Mouse (Mus musculus): ENCODE measurements around the gene Dok3. TPM values are rescaled to one million over a fixed set of nuclear protein-coding genes. Genes with fewer than 3 reads are reported as not detected.

Dok3 gene
- polyA plus RNA-seq, 1 experiment from 2014 or later = 4.2 TPM

DNA sequence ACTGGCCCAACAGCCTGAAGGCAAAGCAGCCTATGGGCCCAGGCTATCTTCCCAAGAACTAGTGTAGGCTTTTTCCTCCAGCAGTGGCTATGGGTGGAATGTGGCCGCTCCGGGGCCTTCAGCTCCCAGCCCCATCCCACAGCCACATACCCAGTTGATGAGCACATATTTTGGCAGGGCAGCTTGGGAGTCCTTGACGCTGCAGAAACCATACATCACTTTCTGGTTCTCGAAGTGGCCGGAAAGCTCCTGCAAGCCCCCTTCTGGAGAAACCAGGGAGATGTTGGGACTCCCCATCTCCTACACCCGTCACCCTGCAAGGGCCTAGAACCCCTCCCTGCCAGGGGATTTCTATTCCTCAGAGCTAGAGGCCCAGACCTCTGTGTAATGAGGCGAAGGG lies 46.6 kb downstream of the Dok3 start:
- Histone ChIP-seq H3K27me3 (no peaks in the 10 kb centered on the region), H3K9me3 (no peaks in the 10 kb centered on the region), H3K4me2 (peak overlapping the region; percentile 100), H3K4me3 (peak overlapping the region; percentile 99), H3K36me3 (peaks cover 55% of the 10 kb centered on the region), H3K9ac (peak overlapping the region; percentile 100; the same call in 1 of the 2 replicates), H3K4me1 (replicated peaks) (peaks cover 53% of the 10 kb centered on the region), H3K27ac (replicated peaks) (peak overlapping the region; percentile 99; the same call in 1 of the 2 replicates)
- 80% methylated on average over 7 of the region's 7 CpGs for WGBS
- ATAC-seq (ENCODE audit: low read depth) = no peak

DNA sequence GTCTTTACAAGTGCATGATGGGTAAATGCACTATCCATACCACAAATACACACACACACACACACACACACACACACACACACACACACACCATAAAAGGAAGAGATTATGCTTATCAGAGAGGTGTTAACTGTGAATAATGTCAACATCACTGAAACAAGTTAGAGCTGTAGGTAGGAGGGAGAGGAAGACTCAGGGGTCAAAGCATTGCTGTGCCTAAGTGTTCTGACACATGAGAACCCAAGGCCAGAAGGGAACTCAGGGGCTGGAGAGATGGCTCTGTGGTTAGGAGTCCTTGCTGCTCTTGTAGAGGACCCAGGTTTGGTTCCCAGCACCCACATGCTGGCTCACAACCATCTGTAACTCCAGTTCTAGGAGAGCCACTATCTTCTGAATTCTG lies 49.2 kb downstream of the Dok3 start:
- H3K4me3 ChIP-seq = no peak overlapping the region
- H3K27me3 ChIP-seq = no peaks in the 10 kb centered on the region
- H3K9ac ChIP-seq = 0 out of 2 replicates have a peak overlapping the region, but pooled peaks have one; percentile 12
- H3K4me2 ChIP-seq = no peak overlapping the region
- peaks cover 56% of the 10 kb centered on the region for H3K4me1 ChIP-seq (replicated peaks)
- no peak overlapping the region for H3K27ac ChIP-seq (replicated peaks)
- H3K36me3 ChIP-seq = peaks cover 81% of the 10 kb centered on the region
- ATAC-seq (ENCODE audit: low read depth) = no peak
- H3K9me3 ChIP-seq = no peaks in the 10 kb centered on the region

DNA sequence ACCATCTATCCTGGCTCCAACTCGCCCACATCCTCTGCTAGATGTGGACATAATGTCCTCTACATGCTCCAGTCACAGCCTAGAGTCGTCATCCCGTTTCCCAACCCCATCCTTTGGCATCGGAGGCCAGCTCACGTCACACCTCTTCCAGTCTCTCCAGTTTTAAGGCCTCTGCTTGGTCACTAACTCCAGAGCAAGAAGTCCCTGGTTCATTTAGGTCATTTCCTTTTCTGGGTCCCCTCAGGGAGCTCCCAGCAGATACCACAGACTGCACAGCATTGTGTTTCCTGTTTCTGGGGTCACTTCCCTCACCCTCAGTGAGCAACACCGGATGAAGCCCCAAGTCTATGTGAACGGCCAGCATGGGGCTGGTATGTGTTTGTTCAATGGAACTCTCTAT lies 50.1 kb downstream of the Dok3 start:
- Histone ChIP-seq H3K4me2 (no peak overlapping the region), H3K4me1 (replicated peaks) (peaks cover 56% of the 10 kb centered on the region), H3K4me3 (no peak overlapping the region), H3K36me3 (peaks cover 90% of the 10 kb centered on the region), H3K27me3 (no peaks in the 10 kb centered on the region), H3K9me3 (no peaks in the 10 kb centered on the region), H3K9ac (no peak overlapping the region), H3K27ac (replicated peaks) (0 out of 2 replicates have a peak overlapping the region, but pooled peaks have one; percentile 3)
- WGBS = 82% methylated on average over 7 of the region's 7 CpGs
- ATAC-seq (ENCODE audit: low read depth) = no peak

DNA sequence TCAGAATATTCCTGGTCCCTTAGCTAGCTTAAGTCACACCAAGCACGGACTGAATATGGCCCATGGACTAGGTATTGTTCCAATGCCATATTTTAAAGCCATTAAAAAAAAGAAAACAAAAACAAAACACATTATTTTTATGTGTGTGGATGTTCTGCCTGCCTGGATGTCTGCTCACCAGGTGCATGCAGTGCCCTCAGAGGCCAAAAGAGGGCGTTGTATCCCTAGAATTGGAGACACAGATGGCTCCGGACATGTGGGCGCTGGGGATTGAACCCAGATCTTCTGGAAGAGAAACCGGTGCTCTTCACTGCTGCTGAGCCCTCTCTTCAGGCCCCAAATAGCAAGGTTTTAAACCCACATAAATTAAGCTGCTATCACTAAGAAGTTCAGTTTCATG lies 51.1 kb downstream of the Dok3 start:
- Histone ChIP-seq H3K9ac (no peak overlapping the region), H3K27me3 (no peaks in the 10 kb centered on the region), H3K27ac (replicated peaks) (no peak overlapping the region), H3K9me3 (no peaks in the 10 kb centered on the region), H3K4me3 (no peak overlapping the region), H3K4me2 (no peak overlapping the region), H3K36me3 (peaks cover 99% of the 10 kb centered on the region), H3K4me1 (replicated peaks) (peaks cover 56% of the 10 kb centered on the region)
- WGBS = 51% methylated on average over 5 of the region's 5 CpGs
- no peak for ATAC-seq (ENCODE audit: low read depth)

DNA sequence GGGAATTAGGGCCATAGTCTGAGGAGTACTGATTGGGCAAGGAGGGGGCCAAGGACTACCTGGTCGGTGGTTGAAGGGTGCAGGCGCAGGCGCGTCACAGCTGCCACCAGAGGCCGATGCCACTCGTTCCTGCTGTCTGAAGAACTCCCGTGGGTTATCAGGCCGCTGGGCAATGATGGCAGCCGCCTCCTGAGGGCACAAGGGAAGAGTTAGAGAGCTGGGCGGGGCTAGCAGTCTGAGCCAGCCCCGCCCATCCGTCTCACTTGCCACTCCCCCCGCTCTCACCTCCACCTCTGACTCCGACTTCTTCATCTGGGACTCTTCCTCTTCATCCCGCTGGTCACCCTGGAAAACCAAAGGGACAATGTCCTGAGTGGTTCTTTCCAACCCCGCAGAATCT lies 51.6 kb downstream of the Dok3 start:
- ATAC-seq (ENCODE audit: low read depth) = no peak
- Histone ChIP-seq H3K36me3 (peaks cover 95% of the 10 kb centered on the region), H3K9me3 (no peaks in the 10 kb centered on the region), H3K4me2 (no peak overlapping the region), H3K27ac (replicated peaks) (no peak overlapping the region), H3K27me3 (no peaks in the 10 kb centered on the region), H3K4me1 (replicated peaks) (peaks cover 56% of the 10 kb centered on the region), H3K4me3 (no peak overlapping the region), H3K9ac (no peak overlapping the region)
- 63% methylated on average over 16 of the region's 16 CpGs for WGBS

DNA sequence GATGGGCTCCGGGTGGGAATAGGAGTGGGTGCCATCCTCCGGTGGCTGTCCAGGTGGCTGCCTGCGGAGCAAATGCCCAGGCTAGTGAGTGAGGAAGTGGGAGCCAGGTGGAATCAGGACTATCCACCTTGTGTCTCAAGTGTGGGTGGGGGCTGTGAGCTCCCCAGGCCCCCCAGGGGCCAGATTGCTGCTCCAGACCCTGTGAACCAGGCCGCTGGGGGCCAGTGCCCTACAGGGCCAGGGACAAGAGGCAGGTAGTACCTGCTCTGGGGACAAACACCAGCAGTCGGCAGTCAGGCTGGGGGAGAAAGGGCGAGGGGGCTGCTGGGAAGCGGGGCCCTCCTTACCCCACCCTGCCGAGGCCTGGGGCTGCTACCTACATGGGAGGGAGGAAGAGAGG lies 52.8 kb downstream of the Dok3 start:
- H3K36me3 ChIP-seq = peaks cover 82% of the 10 kb centered on the region
- WGBS = 91% methylated on average over 8 of the region's 8 CpGs

DNA sequence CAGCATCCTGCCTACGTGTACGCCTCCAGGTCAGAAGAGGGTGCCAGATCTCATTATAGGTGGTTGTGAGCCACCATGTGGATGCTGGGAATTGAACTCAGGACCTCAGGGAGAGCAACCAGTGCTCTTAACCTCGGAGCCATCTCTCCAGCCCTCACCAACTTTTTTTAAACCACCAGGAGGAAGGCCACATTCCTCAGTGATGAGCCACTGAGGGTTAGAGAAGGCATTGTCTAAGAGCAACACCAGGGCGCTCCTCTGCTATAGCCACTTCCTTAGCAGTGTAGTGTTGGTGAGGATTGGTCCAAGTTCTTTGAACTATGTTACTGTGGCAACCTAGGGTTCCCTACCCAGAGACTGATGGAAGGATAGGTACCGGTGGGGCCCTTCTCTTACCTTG lies 53.3 kb downstream of the Dok3 start:
- Histone ChIP-seq H3K36me3 (peaks cover 77% of the 10 kb centered on the region), H3K9me3 (no peaks in the 10 kb centered on the region), H3K9ac (peak overlapping the region; percentile 45; the same call in 1 of the 2 replicates), H3K4me3 (no peak overlapping the region), H3K27ac (replicated peaks) (0 out of 2 replicates have a peak overlapping the region, but pooled peaks have one; percentile 42), H3K4me2 (no peak overlapping the region), H3K27me3 (no peaks in the 10 kb centered on the region), H3K4me1 (replicated peaks) (peaks cover 62% of the 10 kb centered on the region)
- ATAC-seq (ENCODE audit: low read depth) = no peak
- 88% methylated on average over 5 of the region's 5 CpGs for WGBS

More for the DNA sequence above, 52.8 kb downstream of the Dok3 start:
- H3K27me3 ChIP-seq = no peaks in the 10 kb centered on the region
- H3K4me3 ChIP-seq = no peak overlapping the region
- no peak overlapping the region for H3K27ac ChIP-seq (replicated peaks)
- H3K9me3 ChIP-seq = no peaks in the 10 kb centered on the region
- no peak overlapping the region for H3K4me2 ChIP-seq
- no peak for ATAC-seq (ENCODE audit: low read depth)
- H3K9ac ChIP-seq = peak overlapping the region; percentile 45; the same call in 1 of the 2 replicates
- peaks cover 57% of the 10 kb centered on the region for H3K4me1 ChIP-seq (replicated peaks)

DNA sequence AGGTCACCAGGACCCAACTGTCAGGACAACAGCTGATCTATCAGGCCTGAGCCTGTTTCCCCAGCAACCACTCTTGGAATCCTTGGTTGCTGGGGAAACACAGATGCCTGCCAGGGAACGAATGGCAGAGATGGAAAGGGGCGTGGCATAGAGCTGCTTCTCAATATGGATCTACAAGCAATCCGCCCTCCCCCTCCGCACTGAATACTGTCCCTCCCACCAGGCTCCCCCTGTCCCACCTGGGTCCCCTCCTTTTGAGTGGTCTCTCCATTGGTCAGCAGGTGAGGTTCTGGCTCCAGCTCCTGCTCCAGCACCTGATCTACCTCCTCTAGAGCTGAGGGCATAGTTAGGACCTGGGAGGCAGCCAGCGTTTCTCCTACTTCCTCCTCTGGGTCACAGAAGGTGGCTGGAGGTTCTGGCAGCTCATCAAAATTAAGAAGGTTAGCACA lies 54.5 kb downstream of the Dok3 start:
- Histone ChIP-seq H3K9ac (peak overlapping the region; percentile 45; the same call in 1 of the 2 replicates), H3K36me3 (peaks cover 66% of the 10 kb centered on the region), H3K4me2 (0 out of 2 replicates have a peak overlapping the region, but pooled peaks have one; percentile 7), H3K27me3 (no peaks in the 10 kb centered on the region), H3K9me3 (no peaks in the 10 kb centered on the region), H3K27ac (replicated peaks) (peak overlapping the region; percentile 92), H3K4me1 (replicated peaks) (peaks cover 73% of the 10 kb centered on the region), H3K4me3 (no peak overlapping the region)
- ATAC-seq (ENCODE audit: low read depth) = no peak
- 22% methylated on average over 5 of the region's 5 CpGs for WGBS

DNA sequence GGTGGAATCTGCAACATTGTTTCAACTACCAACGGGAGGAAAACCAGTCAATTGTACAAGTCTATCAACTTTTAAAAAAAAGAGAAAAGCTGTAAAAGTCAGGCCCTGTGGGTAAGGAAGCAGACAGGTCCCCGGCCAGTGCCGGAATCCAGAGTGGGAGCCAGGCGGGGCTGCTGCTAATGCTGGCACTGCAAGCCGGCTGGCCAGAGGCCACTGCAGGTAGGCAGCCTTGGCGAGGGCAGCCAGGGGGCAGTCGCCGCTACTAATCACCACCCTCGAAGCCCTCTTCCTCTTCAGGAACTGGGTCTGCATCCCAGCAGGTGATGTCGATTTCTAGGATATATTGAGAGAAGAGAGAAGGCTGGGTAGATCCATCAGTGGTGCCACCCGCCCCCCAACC lies 55.1 kb downstream of the Dok3 start:
- 54% methylated on average over 11 of the region's 11 CpGs for WGBS
- peak overlapping the region; percentile 93; the same call in 1 of the 2 replicates for H3K4me2 ChIP-seq

More for the DNA sequence above, 55.1 kb downstream of the Dok3 start:
- no peak for ATAC-seq (ENCODE audit: low read depth)
- H3K27ac ChIP-seq (replicated peaks) = peak overlapping the region; percentile 92
- H3K9me3 ChIP-seq = no peaks in the 10 kb centered on the region
- H3K4me1 ChIP-seq (replicated peaks) = peaks cover 80% of the 10 kb centered on the region
- H3K36me3 ChIP-seq = peaks cover 59% of the 10 kb centered on the region
- H3K9ac ChIP-seq = peak overlapping the region; percentile 85; the same call in 1 of the 2 replicates
- H3K4me3 ChIP-seq = no peak overlapping the region; the same call in 1 of the 2 replicates
- H3K27me3 ChIP-seq = no peaks in the 10 kb centered on the region

Small RNA genes within 50 kb of the gene (microRNA-seq; reads per million reads assigned to microRNA genes)
- gene Mir6944 = 54.8 reads per million, percentile 48 among the genes with 10 or more reads in this experiment
- 1.6 reads per million, percentile 3 among the genes with 10 or more reads in this experiment for gene Mir6945

Other genes with a start within 250 kb of the Dok3 start
- 288 and 299 TPM in 2 replicates for gene Prelid1, start 208.8 kb downstream of the Dok3 start, polyA plus RNA-seq (2015; fragmentation: Nextera tagmentation; extraction: Ambion mirVana)
- gene Rab24, start 207.3 kb downstream of the Dok3 start, polyA plus RNA-seq (2015; fragmentation: Nextera tagmentation; extraction: Ambion mirVana) = 89.1 and 97.9 TPM in 2 replicates
- 9.7 and 11.2 TPM in 2 replicates for gene Mxd3, start 199.5 kb downstream of the Dok3 start, polyA plus RNA-seq (2015; fragmentation: Nextera tagmentation; extraction: Ambion mirVana)
- 56.6 and 59.4 TPM in 2 replicates for gene Lman2, start 166.5 kb downstream of the Dok3 start, polyA plus RNA-seq (2015; fragmentation: Nextera tagmentation; extraction: Ambion mirVana)
- 0.13 and 0.87 TPM in 2 replicates for gene Rgs14, start 159.6 kb downstream of the Dok3 start, polyA plus RNA-seq (2015; fragmentation: Nextera tagmentation; extraction: Ambion mirVana)
- gene Slc34a1, start 131.1 kb downstream of the Dok3 start, polyA plus RNA-seq (2015; fragmentation: Nextera tagmentation; extraction: Ambion mirVana) = not detected in 2 replicates
- 0.83 TPM in 1 of 2 replicates, not detected in the other for gene Pfn3, start 114.1 kb downstream of the Dok3 start, polyA plus RNA-seq (2015; fragmentation: Nextera tagmentation; extraction: Ambion mirVana)
- gene F12, start 102.5 kb downstream of the Dok3 start, polyA plus RNA-seq (2015; fragmentation: Nextera tagmentation; extraction: Ambion mirVana) = 0.25 TPM in 1 of 2 replicates, not detected in the other
- 35.7 and 38.5 TPM in 2 replicates for gene Grk6, start 84.2 kb downstream of the Dok3 start, polyA plus RNA-seq (2015; fragmentation: Nextera tagmentation; extraction: Ambion mirVana)
- 2.5 and 3.1 TPM in 2 replicates for gene Prr7, start 65.0 kb downstream of the Dok3 start, polyA plus RNA-seq (2015; fragmentation: Nextera tagmentation; extraction: Ambion mirVana)
- 574 and 615 TPM in 2 replicates for gene Dbn1, start 41.2 kb downstream of the Dok3 start, polyA plus RNA-seq (2015; fragmentation: Nextera tagmentation; extraction: Ambion mirVana)
- 155 and 167 TPM in 2 replicates for gene Pdlim7, start 15.6 kb downstream of the Dok3 start, polyA plus RNA-seq (2015; fragmentation: Nextera tagmentation; extraction: Ambion mirVana)
- gene Ddx41, start 7.4 kb upstream of the Dok3 start, polyA plus RNA-seq (2015; fragmentation: Nextera tagmentation; extraction: Ambion mirVana) = 51.6 and 54.4 TPM in 2 replicates
- gene Fam193b, start 41.8 kb upstream of the Dok3 start, polyA plus RNA-seq (2015; fragmentation: Nextera tagmentation; extraction: Ambion mirVana) = 49.9 and 55.4 TPM in 2 replicates
- 99.2 and 106 TPM in 2 replicates for gene Tmed9, start 44.4 kb upstream of the Dok3 start, polyA plus RNA-seq (2015; fragmentation: Nextera tagmentation; extraction: Ambion mirVana)
- gene B4galt7, start 70.6 kb upstream of the Dok3 start, polyA plus RNA-seq (2015; fragmentation: Nextera tagmentation; extraction: Ambion mirVana) = 44.3 and 48.1 TPM in 2 replicates
- gene Caml, start 93.7 kb upstream of the Dok3 start, polyA plus RNA-seq (2015; fragmentation: Nextera tagmentation; extraction: Ambion mirVana) = 111 TPM in 2 replicates
- 27.5 and 27.8 TPM in 2 replicates for gene Ddx46, start 105.7 kb upstream of the Dok3 start, polyA plus RNA-seq (2015; fragmentation: Nextera tagmentation; extraction: Ambion mirVana)
- 69.7 and 73.4 TPM in 2 replicates for gene B230219D22Rik, start 163.8 kb upstream of the Dok3 start, polyA plus RNA-seq (2015; fragmentation: Nextera tagmentation; extraction: Ambion mirVana)
- gene Txndc15, start 185.4 kb upstream of the Dok3 start, polyA plus RNA-seq (2015; fragmentation: Nextera tagmentation; extraction: Ambion mirVana) = 132 and 144 TPM in 2 replicates
- gene Pcbd2, start 198.1 kb upstream of the Dok3 start, polyA plus RNA-seq (2015; fragmentation: Nextera tagmentation; extraction: Ambion mirVana) = 23.3 and 26.2 TPM in 2 replicates